Mouse (Mus musculus) intestine, postnatal 0 days (tissue): ENCODE data around the gene 4933415A04Rik. TPM values are rescaled to one million over a fixed set of nuclear protein-coding genes. Genes with fewer than 3 reads are reported as not detected.

Source experiments
- ATAC-seq: fragments of 200-750 bp; cut with Nextera tagmentation; 2 replicates; pipeline ENCODE4 v1.8.0; 2017; ENCODE audit warnings: mild to moderate bottlenecking, moderate TSS enrichment, moderate library complexity
- H3K27ac ChIP-seq: fragments of 300-500 bp; sonication (generic); 2 replicates; pipeline ENCODE4 v1.5.1; 2014; ENCODE audit warnings: mild to moderate bottlenecking, low read depth, low read length, moderate library complexity
- H3K27me3 ChIP-seq: fragments of 300-500 bp; sonication (generic); replicated peaks from 2 replicates; pipeline ENCODE4 v1.6.1; 2014; ENCODE audit warnings: low read length, mixed read lengths; ENCODE audit not compliant: control insufficient read depth, insufficient read depth
- H3K36me3 ChIP-seq: fragments of 300-500 bp; sonication (generic); 2 replicates; pipeline ENCODE4 v1.6.1; 2014; ENCODE audit warnings: mild to moderate bottlenecking, moderate library complexity; ENCODE audit not compliant: control insufficient read depth, insufficient read depth
- H3K4me1 ChIP-seq: fragments of 300-500 bp; sonication (generic); replicated peaks from 2 replicates; pipeline ENCODE4 v1.6.1; 2014; ENCODE audit warnings: antibody characterized with exemption, low read length, mixed read lengths; ENCODE audit not compliant: control insufficient read depth, insufficient read depth
- H3K4me2 ChIP-seq: fragments of 300-500 bp; sonication (generic); replicated peaks from 2 replicates; pipeline ENCODE4 v1.6.1; 2014; ENCODE audit warnings: low read depth, mild to moderate bottlenecking, moderate library complexity
- H3K4me3 ChIP-seq: fragments of 300-500 bp; sonication (generic); 2 replicates; pipeline ENCODE4 v1.5.1; 2014; ENCODE audit warnings: low read depth, low read length
- H3K9ac ChIP-seq: fragments of 300-500 bp; sonication (generic); 2 replicates; pipeline ENCODE4 v1.6.1; 2014; ENCODE audit warnings: mild to moderate bottlenecking, low read depth, low read length
- H3K9me3 ChIP-seq: fragments of 300-500 bp; sonication (generic); 2 replicates; pipeline ENCODE4 v1.6.1; 2016; ENCODE audit warnings: mixed run types; ENCODE audit not compliant: control insufficient read depth
- CTCF ChIP-seq: sonication (generic); IDR thresholded peaks from 2 replicates; pipeline ENCODE4 v1.5.1; 2016; ENCODE audit warnings: low read depth, mild to moderate bottlenecking, control low read depth, antibody characterized with exemption, moderate library complexity
- WGBS: fragments of 180-500 bp; shearing (Covaris S2); extraction: QIAGEN DNeasy Blood & Tissue Kit; methylation state at CpG from one replicate; pipeline ENCODE4 v1.1.7; 2014; 5-methylcytosine and 5-hydroxymethylcytosine counted together
- polyA plus RNA-seq: library from polyadenylated mRNA; unstranded; fragments of >200 nt; fragmentation: Nextera tagmentation; extraction: Ambion mirVana; gene quantifications from 2 replicates; pipeline ENCODE4 v1.2.1, GENCODE M21; 2015

Gene 4933415A04Rik
- polyA plus RNA-seq, 1 experiment from 2014 or later = 5.3 TPM

- Histone ChIP-seq H3K4me3 (no peak overlapping the region), H3K4me1 (no peaks in the 10 kb centered on the region), H3K27ac (no peak overlapping the region; the same call in 1 of the 2 replicates), H3K27me3 (no peaks in the 10 kb centered on the region), H3K4me2 (no peak overlapping the region), H3K9ac (no peak overlapping the region), H3K36me3 (peaks cover 45% of the 10 kb centered on the region), H3K9me3 (no peaks in the 10 kb centered on the region)
- ATAC-seq = no peak
- TF ChIP-seq CTCF = no peak
- 92% methylated on average over 22 of the region's 22 CpGs for WGBS
These were observed 1.4 kb upstream of the 4933415A04Rik start for GRCm38 (mm10) chr11:43585211-43586005.

GRCm38 (mm10) chr11:43589530-43590072 lies 2.8 kb downstream of the 4933415A04Rik start:
- no peak overlapping the region for H3K9ac ChIP-seq
- WGBS = 57% methylated on average over 6 of the region's 6 CpGs
- H3K36me3 ChIP-seq = peaks cover 25% of the 10 kb centered on the region; the same call in 1 of the 2 replicates
- no peaks in the 10 kb centered on the region for H3K9me3 ChIP-seq
- H3K27ac ChIP-seq = no peak overlapping the region
- no peak overlapping the region for H3K4me3 ChIP-seq
- no peaks in the 10 kb centered on the region for H3K4me1 ChIP-seq
- H3K27me3 ChIP-seq = no peaks in the 10 kb centered on the region
- no peak for TF ChIP-seq CTCF
- H3K4me2 ChIP-seq = no peak overlapping the region
- ATAC-seq = no peak

- no peak for ATAC-seq
- WGBS = 72% methylated on average over 5 of the region's 5 CpGs
These were observed 14.6 kb downstream of the 4933415A04Rik start, which contains the start of gene Fabp6 for GRCm38 (mm10) chr11:43601440-43601839. Gene Fabp6, minus strand, starts transcription at chr11:43601540.

GRCm38 (mm10) chr11:43604207-43604606 lies 17.4 kb downstream of the 4933415A04Rik start:
- 45% methylated on average over 2 of the region's 2 CpGs for WGBS
- Histone ChIP-seq H3K4me2 (no peak overlapping the region), H3K9ac (no peak overlapping the region), H3K36me3 (no peaks in the 10 kb centered on the region), H3K4me1 (no peaks in the 10 kb centered on the region), H3K27ac (no peak overlapping the region), H3K9me3 (no peaks in the 10 kb centered on the region), H3K4me3 (no peak overlapping the region), H3K27me3 (no peaks in the 10 kb centered on the region)
- TF ChIP-seq CTCF = no peak
- peak; percentile 31; the same call in 1 of the 2 replicates for ATAC-seq

More at GRCm38 (mm10) chr11:43601440-43601839, 14.6 kb downstream of the 4933415A04Rik start, which contains the start of gene Fabp6:
- Histone ChIP-seq H3K27ac (no peak within 1 kb of the TSS), H3K9ac (no peak within 1 kb of the TSS), H3K27me3 (no peaks in the 10 kb centered on the region), H3K9me3 (no peaks in the 10 kb centered on the region), H3K4me3 (no peak within 1 kb of the TSS), H3K4me2 (no peak within 1 kb of the TSS), H3K4me1 (no peaks in the 10 kb centered on the region), H3K36me3 (no peaks in the 10 kb centered on the region)
- no peak for TF ChIP-seq CTCF

DNA sequence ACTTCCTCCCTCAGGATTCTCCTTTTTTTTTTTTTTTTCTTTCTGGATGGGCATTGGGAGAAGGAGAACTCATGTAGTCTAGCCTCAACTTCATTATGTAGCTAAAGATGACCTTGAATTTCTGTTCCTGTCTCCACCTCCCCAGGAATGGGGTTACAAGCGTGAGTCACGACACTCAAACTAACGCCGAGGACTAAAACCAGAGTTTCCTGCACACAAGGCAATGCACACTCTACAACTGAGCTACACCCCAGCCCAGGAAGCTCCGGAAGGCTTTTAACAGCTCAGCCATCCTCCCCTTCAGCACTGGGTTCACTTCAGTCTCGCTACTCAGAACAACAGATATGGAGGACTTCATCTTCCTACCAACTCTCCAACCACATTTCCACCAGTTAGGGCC lies 18.1 kb downstream of the 4933415A04Rik start:
- Histone ChIP-seq H3K4me3 (no peak overlapping the region), H3K36me3 (no peaks in the 10 kb centered on the region), H3K4me1 (no peaks in the 10 kb centered on the region), H3K27ac (no peak overlapping the region), H3K27me3 (no peaks in the 10 kb centered on the region), H3K9me3 (no peaks in the 10 kb centered on the region), H3K9ac (no peak overlapping the region), H3K4me2 (no peak overlapping the region)
- TF ChIP-seq CTCF = no peak
- ATAC-seq = no peak
- WGBS = 89% methylated on average over 6 of the region's 6 CpGs

DNA sequence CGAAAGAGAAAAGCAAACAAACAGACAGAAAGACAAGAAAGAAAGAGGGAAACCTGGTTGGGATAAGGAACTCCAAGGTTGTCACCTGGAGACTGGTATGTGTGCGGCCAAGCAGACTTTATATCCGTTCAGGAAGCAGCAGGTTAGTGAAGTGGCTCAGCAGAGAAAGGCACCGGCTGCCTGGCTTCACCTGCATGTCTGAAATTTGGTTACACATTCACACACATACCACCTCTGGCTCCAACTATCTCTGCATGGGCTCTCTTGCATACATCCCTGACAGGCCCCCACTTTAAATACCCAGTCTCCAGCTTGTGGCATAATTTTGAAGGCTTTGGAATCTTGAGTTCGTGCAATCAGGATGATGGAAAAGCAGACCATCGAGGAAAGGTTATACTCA lies 19.0 kb downstream of the 4933415A04Rik start:
- ATAC-seq = no peak
- H3K9me3 ChIP-seq = no peaks in the 10 kb centered on the region
- no peaks in the 10 kb centered on the region for H3K4me1 ChIP-seq
- no peak overlapping the region for H3K27ac ChIP-seq
- TF ChIP-seq CTCF = no peak
- H3K36me3 ChIP-seq = no peaks in the 10 kb centered on the region
- 78% methylated on average over 6 of the region's 6 CpGs for WGBS
- H3K4me2 ChIP-seq = no peak overlapping the region
- H3K9ac ChIP-seq = no peak overlapping the region
- no peak overlapping the region for H3K4me3 ChIP-seq
- no peaks in the 10 kb centered on the region for H3K27me3 ChIP-seq
